Mouse (Mus musculus): ENCODE measurements at regions not wholly inside any gene's neighbourhood (a gene's known extent, or its start where the extent isn't known, plus 50 kb on each side); places are given as distances from the start of the nearest gene placed in this dataset.
A peak's percentile ranks its signal among the peaks of the same experiment; 100 is the strongest.

DNA sequence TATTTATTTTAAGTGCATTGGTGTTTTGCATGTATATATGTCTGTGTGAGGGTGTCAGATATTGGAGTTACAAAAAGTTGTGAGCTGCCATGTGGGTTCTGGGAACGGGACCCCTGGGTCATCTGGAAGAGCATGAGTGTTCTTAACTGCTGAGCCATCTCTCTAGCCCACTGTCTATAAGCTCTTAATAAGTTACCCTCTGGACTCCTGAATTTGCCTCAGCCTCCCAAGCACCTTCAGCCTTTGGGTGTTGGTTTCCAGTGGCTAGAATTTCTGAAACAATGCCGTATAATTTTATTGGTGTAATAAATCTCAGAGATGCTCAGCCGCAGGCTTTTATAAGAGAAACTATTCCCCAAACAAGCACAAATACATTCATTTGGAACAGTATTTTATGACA, 75.0 kb downstream of the Nat3 start:
- DNase-seq, result no peak

DNA sequence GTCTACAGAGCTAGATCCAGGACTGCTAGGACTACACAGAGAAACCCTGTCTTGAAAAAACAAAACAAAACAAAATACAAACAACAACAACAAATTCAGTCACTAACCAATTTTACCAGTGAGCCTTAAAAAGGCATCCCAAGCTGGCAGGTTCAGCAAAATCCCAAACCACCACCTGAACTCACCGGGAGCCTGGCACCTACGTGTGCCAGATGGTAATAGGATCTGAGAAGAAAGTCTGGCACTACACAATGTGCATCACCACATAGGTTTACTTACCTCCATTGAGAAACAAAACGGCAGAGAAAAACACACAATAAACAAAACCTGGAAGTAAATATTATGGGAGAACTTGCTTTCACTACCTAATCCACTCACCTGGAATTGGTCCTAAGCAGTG, 98.6 kb downstream of the Nat3 start:
- DNase-seq, result peak; percentile 79 to 84

DNA sequence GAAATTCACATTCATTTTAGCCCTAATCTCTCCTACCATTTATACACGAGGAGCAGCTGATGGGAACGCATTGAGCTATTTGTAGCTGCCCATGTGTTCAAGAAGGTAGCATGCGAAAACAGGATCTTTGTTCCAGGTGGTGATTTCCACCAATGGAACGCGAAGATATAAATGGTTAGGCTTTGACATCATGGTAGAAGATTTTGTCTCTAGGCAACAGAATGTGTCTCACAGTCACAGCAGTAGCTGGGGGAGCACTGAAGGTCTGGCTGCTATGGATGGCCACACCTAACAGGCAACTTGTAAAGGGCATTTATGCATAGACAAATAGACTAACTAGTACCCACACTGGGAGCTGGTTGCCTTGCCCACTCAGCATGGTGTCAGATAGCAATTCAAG, 108.0 kb downstream of the Nat3 start:
- DNase-seq, result no peak

DNA sequence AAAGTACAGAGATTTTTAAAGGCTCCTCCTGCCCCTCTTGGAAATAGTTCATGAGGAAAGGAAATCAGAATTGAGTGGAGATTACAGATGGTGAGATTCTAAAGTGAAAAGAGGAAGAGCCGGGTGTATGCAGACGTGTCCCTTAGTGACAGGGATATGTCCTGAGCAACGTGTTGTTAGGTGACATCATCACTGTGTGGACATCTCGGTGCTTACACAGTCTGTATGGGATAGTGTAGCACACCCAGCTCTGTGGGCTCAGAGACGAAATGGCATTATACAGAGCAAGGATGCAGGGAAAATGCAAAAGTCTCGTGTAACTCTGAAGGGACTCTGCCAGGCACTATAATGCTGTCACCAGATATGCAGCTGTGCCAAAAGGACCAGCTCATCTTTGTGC, 108.6 kb downstream of the Nat3 start:
- DNase-seq, result no peak

Data from cerebellum, adult 18-20 months (tissue).